Mouse (Mus musculus): ENCODE measurements around the gene Btg4.

The Btg4 gene

DNA sequence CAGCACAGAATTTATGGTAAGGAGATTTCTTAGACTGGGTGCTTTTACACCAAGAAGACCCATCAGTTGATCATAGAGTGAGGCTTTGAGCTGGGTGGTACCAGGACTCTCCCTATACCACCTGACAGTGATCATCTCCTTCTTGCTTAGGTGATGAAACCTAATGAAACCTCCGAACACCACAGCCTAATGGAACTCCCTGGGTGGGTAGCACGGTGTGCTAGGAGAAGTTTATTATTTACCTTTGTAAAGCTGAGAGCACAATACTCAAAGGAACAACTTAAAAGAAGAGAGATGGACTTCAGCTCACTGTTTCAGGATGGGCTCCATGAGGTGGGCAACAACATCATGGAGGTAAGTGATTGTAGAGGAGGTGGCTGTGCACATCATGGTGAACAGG, at the start of gene Btg4:
Btg4 (plus strand) TSS at position 301 of the 400 bp plus-strand sequence.
- in situ Hi-C loops (cut with MseI, MboI), result no loop called here

- in situ Hi-C loops (cut with MseI, MboI), result no loop called here
These were observed 47.1 kb upstream of the Btg4 start for GRCm38 (mm10) chr9:51013644-51014043.

DNA sequence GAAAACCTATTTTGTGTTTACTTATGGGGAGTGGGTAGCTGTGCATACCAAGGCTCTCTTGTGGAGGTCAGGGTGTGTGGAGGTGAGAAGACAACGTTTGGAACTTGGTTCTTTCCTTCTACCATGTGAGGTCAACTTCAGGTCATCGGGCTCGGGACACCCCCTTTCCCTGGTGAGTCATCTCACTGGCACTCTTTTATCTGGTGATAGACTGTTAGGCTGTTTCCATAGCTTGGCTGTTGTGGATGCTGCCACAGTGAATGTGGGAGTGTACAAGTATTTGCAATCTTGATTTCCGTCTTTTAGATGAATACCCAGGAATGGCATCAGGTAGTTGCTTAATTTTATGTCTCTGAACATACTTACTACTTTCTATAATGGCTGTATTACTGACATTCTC, 45.0 kb upstream of the Btg4 start:
- in situ Hi-C loops (cut with MseI, MboI), result no loop called here

GRCm38 (mm10) chr9:51019670-51020069, 41.0 kb upstream of the Btg4 start:
- in situ Hi-C loops (cut with MseI, MboI), result no loop called here

DNA sequence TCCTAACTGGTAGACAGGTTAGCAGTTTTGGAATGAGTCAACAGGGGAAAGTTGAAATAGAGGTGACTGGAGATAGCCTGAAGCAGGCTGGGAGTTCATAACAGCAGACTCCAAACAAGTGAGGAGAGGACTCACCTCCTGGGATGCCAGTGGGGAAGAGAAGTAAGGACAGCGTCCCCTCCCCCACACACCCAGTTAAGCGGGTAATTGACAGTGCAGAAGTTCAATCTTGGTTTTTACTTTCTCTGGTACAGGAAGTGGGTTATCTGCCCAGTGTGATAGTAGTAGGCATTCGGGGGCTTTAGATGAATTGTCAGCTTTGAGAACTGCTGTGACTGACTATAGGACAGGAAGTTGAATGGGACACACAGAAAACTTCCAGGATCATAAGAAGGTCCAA, 40.4 kb upstream of the Btg4 start:
- in situ Hi-C loops (cut with MseI, MboI), result no loop called here

DNA sequence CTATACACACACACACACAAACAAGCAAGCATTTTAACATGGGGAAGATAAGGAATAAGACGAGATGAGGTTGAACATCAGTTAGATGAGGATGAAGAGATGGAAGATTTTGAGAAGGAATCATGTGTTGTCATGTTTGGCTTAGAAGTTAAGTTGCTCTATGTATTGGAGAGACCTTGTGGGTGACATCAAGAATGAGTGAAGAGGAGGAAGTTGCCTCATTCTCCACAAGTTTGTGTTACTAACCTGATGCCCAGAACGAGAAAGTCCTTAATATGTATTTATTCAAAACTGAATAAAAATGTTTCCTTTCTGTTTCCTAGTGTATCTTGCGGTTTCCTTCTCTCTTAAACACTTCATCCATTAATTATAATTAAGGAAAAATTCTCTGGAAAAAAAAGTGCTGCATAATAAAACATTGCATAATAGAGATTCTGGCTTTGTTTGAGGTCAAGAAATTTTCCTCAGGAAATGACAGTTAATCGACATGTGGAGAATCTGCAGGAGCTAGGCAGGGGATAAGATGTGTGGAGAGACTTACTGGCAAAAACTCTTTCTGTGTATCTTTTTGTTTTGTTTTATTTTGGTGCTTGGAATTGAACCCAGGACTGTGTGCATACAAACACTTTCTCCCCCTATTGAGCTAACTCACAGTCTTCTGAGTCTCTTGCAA, 39.4 kb upstream of the Btg4 start:
- in situ Hi-C loops (cut with MseI, MboI), result no loop called here

DNA sequence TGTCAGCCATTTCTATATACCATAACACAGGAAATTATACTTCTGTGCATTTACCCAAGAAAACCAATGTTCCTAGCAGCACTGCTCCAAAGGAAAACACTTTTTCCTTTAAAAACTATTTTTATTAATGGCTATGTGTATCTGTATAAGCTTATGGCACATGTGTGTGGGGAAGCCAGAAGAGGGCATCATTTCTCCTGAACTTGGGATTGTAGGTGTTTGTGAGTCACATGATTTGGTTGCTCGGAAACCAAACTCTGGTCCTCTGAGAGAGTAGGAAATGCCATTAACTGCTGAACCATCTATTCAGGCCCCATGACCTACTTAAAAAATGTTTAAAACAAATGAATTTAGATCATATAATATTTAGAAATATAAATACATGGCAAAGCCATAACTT, 33.7 kb upstream of the Btg4 start:
- in situ Hi-C loops (cut with MseI, MboI), result no loop called here

- in situ Hi-C loops (cut with MseI, MboI), result no loop called here
These were observed 30.6 kb upstream of the Btg4 start for GRCm38 (mm10) chr9:51030147-51030546.

GRCm38 (mm10) chr9:51031603-51032002, 29.1 kb upstream of the Btg4 start:
- in situ Hi-C loops (cut with MseI, MboI), result no loop called here

- in situ Hi-C loops (cut with MseI, MboI), result no loop called here
These were observed 28.4 kb upstream of the Btg4 start for GRCm38 (mm10) chr9:51032291-51032690.

- in situ Hi-C loops (cut with MseI, MboI), result no loop called here
These were observed 27.7 kb upstream of the Btg4 start for GRCm38 (mm10) chr9:51032785-51033529.

DNA sequence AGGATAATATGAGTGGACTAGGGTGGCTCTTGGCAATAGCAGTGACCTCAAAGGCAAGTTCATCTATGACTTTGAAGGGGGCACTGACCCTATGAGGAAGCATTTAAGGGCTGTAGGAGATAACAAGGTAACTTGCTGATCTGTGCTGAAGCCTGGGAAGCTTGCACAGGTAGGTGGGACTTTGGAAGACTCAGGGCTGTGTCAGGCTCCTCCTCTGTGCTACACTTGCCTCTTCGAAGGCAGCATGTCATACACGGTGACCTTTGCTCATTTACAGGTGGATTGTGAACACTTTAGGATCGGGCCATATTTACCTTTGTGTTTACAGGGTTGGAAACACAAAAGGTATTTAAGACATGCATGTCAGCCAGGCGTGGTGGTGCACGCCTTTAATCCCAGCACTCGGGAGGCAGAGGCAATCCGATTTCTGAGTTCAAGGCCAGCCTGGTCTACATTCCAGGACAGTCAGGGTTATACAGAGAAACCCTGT, 19.2 kb upstream of the Btg4 start:
- in situ Hi-C loops (cut with MseI, MboI), result no loop called here

GRCm38 (mm10) chr9:51042136-51042535, 18.6 kb upstream of the Btg4 start:
- in situ Hi-C loops (cut with MseI, MboI), result no loop called here

DNA sequence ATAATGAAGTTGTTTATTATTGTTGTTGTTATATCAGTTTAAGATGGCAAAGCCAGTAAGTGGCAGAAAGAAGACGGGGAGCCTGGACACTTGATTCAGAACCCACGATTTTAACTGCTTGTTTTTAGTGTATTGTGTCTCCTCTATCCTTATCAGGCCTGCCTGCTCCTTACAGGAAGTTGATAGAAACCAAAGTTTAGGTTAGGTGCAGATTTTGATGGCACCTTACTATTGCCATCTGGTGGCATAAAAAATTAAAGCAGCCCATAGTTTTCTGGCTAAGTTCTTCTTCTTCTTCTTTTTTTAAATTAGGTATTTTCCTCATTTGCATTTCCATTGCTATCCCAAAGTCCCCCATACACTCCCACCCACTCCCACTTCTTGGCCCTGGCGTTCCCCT, 8.5 kb upstream of the Btg4 start:
- in situ Hi-C loops (cut with MseI, MboI), result no loop called here

DNA sequence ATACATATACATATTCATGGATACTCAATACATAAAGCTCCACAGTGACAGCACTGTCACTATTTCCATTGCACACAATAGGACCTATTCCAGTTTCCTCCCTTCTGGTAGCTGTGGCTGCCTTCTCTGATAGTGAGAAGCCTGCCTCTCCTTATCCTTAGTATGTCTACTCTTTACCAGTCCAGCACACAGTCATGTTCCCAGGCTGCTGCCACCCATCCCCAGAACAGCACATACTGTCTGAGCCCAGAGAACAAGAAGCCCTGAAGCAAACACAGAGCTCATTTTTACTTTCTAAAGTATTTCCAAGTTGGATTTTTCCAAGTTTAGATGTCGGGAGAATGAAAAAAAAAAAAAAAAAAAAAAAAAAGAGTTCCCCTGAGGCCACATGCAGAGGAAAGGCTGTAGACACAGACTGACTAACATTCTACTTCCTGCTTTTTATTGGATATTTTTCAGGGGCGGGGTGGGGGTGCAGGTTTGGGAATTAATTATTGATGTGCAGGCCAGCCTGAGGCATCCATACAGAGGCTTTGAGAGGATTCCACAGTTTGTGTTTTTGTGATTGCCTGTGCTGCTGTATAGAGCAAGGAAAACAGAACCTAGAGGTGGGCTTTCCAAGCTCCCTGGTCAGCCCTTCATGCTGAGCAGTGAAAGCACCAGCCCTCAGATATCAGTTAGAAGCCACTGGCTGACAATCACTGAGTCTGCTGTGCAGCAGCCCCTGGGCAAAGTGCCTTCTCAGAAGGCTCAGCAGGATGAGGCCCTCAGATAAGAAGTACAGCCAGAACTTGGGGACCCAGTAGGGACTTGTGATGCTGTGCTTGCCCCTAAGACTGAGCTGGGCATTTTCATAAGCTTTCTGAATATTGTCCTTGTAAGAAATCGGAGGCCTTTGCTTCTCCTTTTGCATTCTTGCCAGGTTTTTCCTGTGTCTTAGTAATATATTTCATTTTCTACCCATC, 4.1 kb upstream of the Btg4 start:
- in situ Hi-C loops (cut with MseI, MboI), result no loop called here

DNA sequence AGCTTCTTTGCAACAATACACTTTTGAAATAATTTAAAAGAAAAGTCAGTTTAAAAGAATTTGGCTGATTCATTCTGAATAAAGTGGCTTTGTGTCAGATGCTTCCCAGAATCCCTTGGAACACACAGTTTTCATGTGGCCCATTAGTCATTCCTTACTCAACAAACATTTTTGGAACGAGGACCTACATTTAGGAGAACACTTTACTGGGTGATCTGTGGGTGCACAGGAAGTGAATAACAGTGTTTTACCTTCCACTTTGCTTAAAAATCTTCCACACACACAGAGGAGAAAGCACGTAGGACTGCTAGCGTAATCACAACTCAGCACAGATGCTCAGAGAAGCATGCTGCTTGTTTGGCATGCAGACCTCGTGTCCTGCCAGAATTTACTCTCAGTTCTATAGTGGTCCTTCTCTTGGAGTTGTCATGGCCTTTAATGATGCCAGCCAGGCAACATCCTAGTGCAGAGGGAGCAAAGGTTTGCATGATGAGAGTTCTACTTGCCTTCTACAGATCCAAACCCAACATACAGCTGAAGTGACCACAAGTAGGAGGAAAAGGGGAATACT, 1.7 kb upstream of the Btg4 start:
- in situ Hi-C loops (cut with MseI, MboI), result no loop called here

- in situ Hi-C loops (cut with MseI, MboI), result no loop called here
These were observed 7.5 kb downstream of the Btg4 start for GRCm38 (mm10) chr9:51068202-51068601.

GRCm38 (mm10) chr9:51070801-51071200, 10.1 kb downstream of the Btg4 start:
- in situ Hi-C loops (cut with MseI, MboI), result no loop called here

DNA sequence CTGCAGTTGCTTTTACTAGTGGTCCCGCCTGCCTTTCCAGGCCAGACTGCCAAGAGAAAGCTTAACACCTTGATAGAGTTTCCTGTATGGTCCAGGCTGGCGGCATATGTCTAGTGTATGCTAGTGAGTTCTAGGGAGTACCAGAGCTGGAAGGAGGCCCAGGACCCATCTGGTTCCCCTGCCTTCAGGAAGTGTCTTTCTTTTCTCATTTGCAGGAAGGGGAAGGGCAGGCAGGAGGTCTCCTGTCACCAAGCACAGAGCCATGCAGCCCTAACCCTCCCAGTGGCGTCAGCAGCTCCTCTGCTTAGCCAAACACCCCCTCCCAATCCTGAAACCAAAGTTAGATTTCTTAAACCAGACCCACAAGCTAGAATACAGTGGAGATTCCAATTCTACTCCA, 15.1 kb downstream of the Btg4 start:
- in situ Hi-C loops (cut with MseI, MboI), result no loop called here

DNA sequence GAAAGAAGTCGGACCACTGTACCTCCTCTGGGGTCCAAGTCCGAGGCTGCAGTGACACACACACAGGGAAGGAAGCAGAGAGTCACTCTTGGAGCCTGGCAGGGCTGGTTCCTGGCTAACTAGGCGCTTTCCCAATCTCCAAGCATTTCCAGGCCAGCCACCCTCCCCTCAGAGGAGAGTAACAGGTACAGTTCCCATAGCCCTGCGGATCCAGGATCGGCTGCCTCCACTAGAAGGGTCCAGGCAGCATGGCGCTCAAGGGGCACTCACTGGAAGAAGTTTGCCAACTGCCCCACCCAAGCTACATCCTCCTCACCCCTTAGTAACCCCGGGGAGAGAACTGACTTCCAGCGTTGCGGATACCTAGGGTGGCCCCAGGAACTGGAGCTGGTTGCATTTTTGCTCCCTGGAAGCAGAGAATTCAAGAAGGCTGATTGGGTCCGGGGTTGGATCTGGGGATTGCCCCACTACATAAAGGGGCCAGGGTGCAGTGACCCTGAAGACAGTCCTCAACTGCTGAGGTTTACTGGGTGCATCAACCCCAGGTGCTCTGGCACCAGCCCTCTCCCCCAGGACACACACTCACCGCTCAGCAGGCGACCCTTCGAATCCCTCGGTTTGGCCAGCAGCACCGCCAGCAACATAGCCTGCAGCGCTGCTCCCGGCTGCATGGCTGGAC, 15.7 kb downstream of the Btg4 start:
- in situ Hi-C loops (cut with MseI, MboI), result no loop called here

DNA sequence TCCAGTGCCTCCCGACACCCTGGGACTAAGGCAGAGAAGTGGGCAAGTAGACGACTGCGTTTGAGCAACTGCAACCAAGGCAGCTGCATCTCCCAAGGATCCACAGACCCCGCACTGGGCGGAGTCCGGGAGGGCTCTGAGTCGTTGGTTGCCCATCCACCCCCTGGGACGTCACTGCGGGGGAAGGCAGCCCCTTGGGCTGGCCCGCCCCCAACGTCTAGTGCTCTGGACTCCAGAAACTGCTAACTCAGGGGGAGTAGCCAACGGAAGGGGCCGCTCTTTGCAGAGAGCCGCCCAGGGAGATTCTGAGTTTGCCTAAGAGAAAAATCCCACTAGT, 16.2 kb downstream of the Btg4 start, which contains the start of gene Layn:
Layn (minus strand) TSS at position 116 of the 337 bp plus-strand sequence.
- in situ Hi-C loops (cut with MseI, MboI), result no loop called here
